Mouse (Mus musculus): ENCODE results near the gene Eno2. TPM values are rescaled to one million over a fixed set of nuclear protein-coding genes. Genes with fewer than 3 reads are reported as not detected.
"Not testable (repeated sequence)": the region's sequence is repeated elsewhere in the genome, so short reads cannot be mapped to it uniquely, and the experiment has no call there.

The Eno2 gene
- total RNA-seq, 2 experiments from 2014 or later = 13.0 to 21.0 TPM

GRCm38 (mm10) chr6:124806446-124807140 lies 37.1 kb upstream of the Eno2 start:
- no peak for DNase-seq

GRCm38 (mm10) chr6:124805341-124806321 lies 36.2 kb upstream of the Eno2 start:
- DNase-seq = peak; percentile 97

GRCm38 (mm10) chr6:124804341-124804740 lies 34.9 kb upstream of the Eno2 start:
- no peak for DNase-seq

GRCm38 (mm10) chr6:124803691-124804090 lies 34.2 kb upstream of the Eno2 start:
- DNase-seq = not testable (repeated sequence)

- DNase-seq = no peak
Observed at GRCm38 (mm10) chr6:124803061-124803460, 33.6 kb upstream of the Eno2 start.

- not testable (repeated sequence) for DNase-seq
Observed at GRCm38 (mm10) chr6:124802400-124802799, 32.9 kb upstream of the Eno2 start.

- no peak for DNase-seq
Observed at GRCm38 (mm10) chr6:124796200-124796599, 26.7 kb upstream of the Eno2 start.

GRCm38 (mm10) chr6:124795781-124796180 lies 26.3 kb upstream of the Eno2 start:
- DNase-seq = no peak

GRCm38 (mm10) chr6:124791911-124792310 lies 22.4 kb upstream of the Eno2 start:
- no peak for DNase-seq

GRCm38 (mm10) chr6:124790121-124790520 lies 20.6 kb upstream of the Eno2 start:
- DNase-seq = no peak

GRCm38 (mm10) chr6:124789519-124789918 lies 20.0 kb upstream of the Eno2 start:
- no peak for DNase-seq

- no peak for DNase-seq
Observed at GRCm38 (mm10) chr6:124787722-124788121, 18.2 kb upstream of the Eno2 start.

GRCm38 (mm10) chr6:124786756-124787420 lies 17.4 kb upstream of the Eno2 start:
- no peak for DNase-seq

GRCm38 (mm10) chr6:124782436-124782835 lies 13.0 kb upstream of the Eno2 start:
- DNase-seq = no peak

- no peak for DNase-seq
Observed at GRCm38 (mm10) chr6:124780917-124781316, 11.4 kb upstream of the Eno2 start.

GRCm38 (mm10) chr6:124779984-124780416 lies 10.5 kb upstream of the Eno2 start:
- no peak for DNase-seq

GRCm38 (mm10) chr6:124779222-124779983 lies 9.9 kb upstream of the Eno2 start, which contains the start of gene Lrrc23:
Gene Lrrc23 (minus strand): TSS chr6:124779727.
- DNase-seq = peak; percentile 38

- no peak for DNase-seq
Observed at GRCm38 (mm10) chr6:124770511-124770910, 1.0 kb upstream of the Eno2 start.

- DNase-seq = no peak
Observed at GRCm38 (mm10) chr6:124770013-124770412, 540 bp upstream of the Eno2 start.

- no peak for DNase-seq
Observed at GRCm38 (mm10) chr6:124768704-124769044, 799 bp downstream of the Eno2 start.

- DNase-seq = no peak
Observed at GRCm38 (mm10) chr6:124767920-124768703, 1.4 kb downstream of the Eno2 start.

Measured in adrenal gland, postnatal 10 days (tissue).